Mouse (Mus musculus) G1E (cell line): ENCODE measurements around the gene Plxnb1.

Source experiments
- POLR2AphosphoS5 ChIP-seq: IDR thresholded peaks from 2 replicates; pipeline ENCODE4 v1.6.1; 2012; ENCODE audit warnings: low read depth, low read length, inconsistent platforms; ENCODE audit not compliant: insufficient replicate concordance
- TAL1 ChIP-seq: conservative IDR thresholded peaks from 2 replicates; pipeline ENCODE4 v1.6.1; 2012; ENCODE audit warnings: low read depth, low read length, inconsistent platforms, mixed read lengths

DNA sequence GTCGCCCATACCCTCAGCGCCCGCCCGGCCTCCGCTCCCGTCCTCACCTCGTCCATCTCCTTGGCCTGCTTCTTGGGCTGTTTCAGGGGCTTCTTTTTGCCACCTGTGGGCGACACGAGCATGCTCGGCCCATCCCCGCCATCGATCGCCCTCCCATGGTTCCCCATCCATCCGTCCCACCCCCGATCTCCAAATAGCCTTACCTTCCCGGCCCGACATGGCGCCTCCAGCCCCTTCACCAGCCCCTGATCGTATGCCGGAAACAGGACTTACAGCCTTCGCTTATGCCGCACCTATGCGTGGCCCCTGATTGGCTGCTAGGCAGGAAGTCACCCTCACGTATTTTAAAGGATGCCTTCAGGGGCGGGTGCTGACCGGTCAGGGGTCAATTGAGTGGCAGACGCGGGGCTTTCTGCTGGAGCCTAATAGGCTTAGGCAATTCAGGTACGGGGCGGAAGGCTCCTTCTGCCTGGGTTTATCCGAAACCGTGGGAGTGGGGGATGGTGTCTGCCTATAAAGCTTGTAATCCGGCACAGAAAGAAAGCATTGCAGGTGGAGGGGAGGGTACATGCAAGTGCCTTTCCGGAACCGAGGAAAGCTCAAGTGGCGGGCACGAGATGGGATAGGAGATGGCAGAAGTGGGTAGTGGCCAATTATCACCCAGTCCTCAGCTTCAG, 12.9 kb upstream of the Plxnb1 start, which contains the start of the genes Ccdc51 and Tma7:
- TF ChIP-seq POLR2AphosphoS5 (no peak), TAL1 (no peak)
